Mouse (Mus musculus) midbrain, embryonic 11.5 days (tissue): Measurements from ENCODE around the gene Lmx1b. TPM values are rescaled to one million over a fixed set of nuclear protein-coding genes. Genes with fewer than 3 reads are reported as not detected.

Source experiments
- ATAC-seq: fragments of 200-750 bp; cut with Nextera tagmentation; 2 replicates; pipeline ENCODE4 v1.8.0; 2017; ENCODE audit warnings: moderate TSS enrichment, moderate library complexity; ENCODE audit not compliant: low FRiP score
- DNase-seq: peaks from one replicate; pipeline ENCODE4 v3.0.0; 2015; ENCODE audit warnings: low spot score; ENCODE audit errors: missing footprints
- H3K27ac ChIP-seq: fragments of 300-500 bp; sonication (generic); 2 replicates; pipeline ENCODE4 v1.5.1; 2014; ENCODE audit warnings: low read depth, low read length
- H3K27me3 ChIP-seq: fragments of 300-500 bp; sonication (generic); 2 replicates; pipeline ENCODE4 v1.6.1; 2014; ENCODE audit warnings: mild to moderate bottlenecking, low read length, moderate library complexity, mixed read lengths; ENCODE audit not compliant: control insufficient read depth, insufficient read depth
- H3K36me3 ChIP-seq: fragments of 300-500 bp; sonication (generic); 2 replicates; pipeline ENCODE4 v1.6.1; 2014; ENCODE audit warnings: mild to moderate bottlenecking, low read length, moderate library complexity, mixed read lengths; ENCODE audit not compliant: control insufficient read depth, insufficient read depth
- H3K4me1 ChIP-seq: fragments of 300-500 bp; sonication (generic); 2 replicates; pipeline ENCODE4 v1.6.1; 2014; ENCODE audit warnings: low read length; ENCODE audit not compliant: control insufficient read depth, insufficient read depth
- H3K4me2 ChIP-seq: fragments of 300-500 bp; sonication (generic); 2 replicates; pipeline ENCODE4 v1.6.1; 2014; ENCODE audit warnings: mild to moderate bottlenecking, moderate library complexity
- H3K4me3 ChIP-seq: fragments of 300-500 bp; sonication (generic); 2 replicates; pipeline ENCODE4 v1.5.1; 2014; ENCODE audit warnings: low read depth, low read length
- H3K9ac ChIP-seq: fragments of 300-500 bp; sonication (generic); 2 replicates; pipeline ENCODE4 v1.6.1; 2014; ENCODE audit warnings: low read length
- H3K9me3 ChIP-seq: fragments of 300-500 bp; sonication (generic); 2 replicates; pipeline ENCODE4 v1.6.1; 2016; ENCODE audit warnings: low read length; ENCODE audit not compliant: control insufficient read depth
- WGBS: fragments of 180-500 bp; shearing (Covaris S2); extraction: QIAGEN DNeasy Blood & Tissue Kit; methylation state at CpG from one replicate; pipeline ENCODE4 v1.1.7; 2014; 5-methylcytosine and 5-hydroxymethylcytosine counted together
- polyA plus RNA-seq: library from polyadenylated mRNA; unstranded; fragments of >200 nt; fragmentation: Nextera tagmentation; extraction: Ambion mirVana; gene quantifications from 2 replicates; pipeline ENCODE4 v1.2.1, GENCODE M21; 2014

The Lmx1b gene
- polyA plus RNA-seq, 1 experiment from 2014 or later, result 2.2 TPM

DNA sequence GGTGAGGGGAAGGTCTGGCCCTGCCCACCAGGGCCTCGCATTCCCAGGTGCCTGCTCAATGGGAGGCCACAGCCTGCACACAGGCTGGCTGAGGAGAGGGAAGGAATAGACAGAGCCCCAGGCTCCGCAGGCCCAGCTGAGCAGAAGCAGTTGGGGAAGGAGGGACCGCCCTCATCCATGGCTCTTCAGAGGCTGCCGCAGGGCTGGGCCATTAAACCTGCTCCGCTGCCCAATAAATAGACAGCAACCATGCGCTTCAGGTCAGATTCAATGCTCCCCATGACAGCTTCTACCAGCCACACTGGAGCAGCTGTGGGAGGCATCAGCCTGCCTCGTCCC is 45.3 kb downstream of the Lmx1b start:
- no peak overlapping the region for H3K4me3 ChIP-seq
- H3K4me2 ChIP-seq, result no peak overlapping the region
- ATAC-seq, result no peak
- H3K9ac ChIP-seq, result no peak overlapping the region
- peaks cover 69% of the 10 kb centered on the region for H3K27me3 ChIP-seq
- peak overlapping the region; percentile 7; the same call in 1 of the 2 replicates for H3K27ac ChIP-seq
- no peaks in the 10 kb centered on the region for H3K9me3 ChIP-seq
- peaks cover 41% of the 10 kb centered on the region for H3K4me1 ChIP-seq
- H3K36me3 ChIP-seq, result no peaks in the 10 kb centered on the region
- WGBS, result 13% methylated on average over 7 of the region's 7 CpGs
- no peak for DNase-seq

DNA sequence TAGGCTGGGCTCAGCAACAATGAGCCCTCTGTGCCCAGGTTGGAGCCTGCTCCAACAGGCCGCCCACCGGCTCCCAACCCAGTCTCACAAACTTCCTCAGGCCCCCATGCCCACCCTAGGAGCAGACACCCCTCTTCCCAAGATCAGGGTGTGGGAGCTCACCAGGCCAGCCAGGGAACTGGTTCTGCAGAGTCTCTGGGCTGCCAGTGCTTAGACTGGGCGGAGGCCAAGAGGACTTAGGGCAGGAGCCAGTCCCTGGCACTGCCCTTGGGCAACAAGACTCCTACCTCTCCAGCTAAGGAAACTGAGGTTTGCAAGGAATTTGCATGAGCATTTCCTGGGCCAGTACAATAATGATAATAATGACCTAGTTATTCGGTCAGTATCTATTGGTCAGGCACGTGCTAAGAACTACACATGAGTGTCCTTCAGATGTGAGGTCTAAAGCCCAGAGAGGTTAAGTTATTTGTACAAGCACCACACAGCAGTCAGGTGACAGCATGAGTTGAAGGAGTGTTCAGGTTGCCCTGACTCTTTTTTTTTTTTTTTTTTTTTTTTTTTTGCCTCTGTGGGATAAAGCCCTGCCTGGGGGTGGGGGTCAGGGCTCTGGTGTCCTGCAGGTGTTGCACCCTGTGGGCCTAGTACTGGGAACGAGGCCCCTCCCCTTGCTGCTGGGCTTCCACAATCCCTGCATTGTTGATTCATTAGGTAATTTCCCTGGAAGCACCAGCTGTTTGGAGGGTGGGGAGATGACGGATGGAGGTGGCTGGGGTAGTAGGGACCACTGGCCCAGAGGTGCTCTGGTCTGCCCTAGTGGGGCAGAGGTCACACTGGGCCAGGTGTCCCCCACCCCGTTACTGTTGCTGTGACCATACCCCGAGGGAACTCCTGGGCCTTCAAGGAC is 45.9 kb downstream of the Lmx1b start:
- peak overlapping the region; percentile 7; the same call in 1 of the 2 replicates for H3K27ac ChIP-seq
- no peak for DNase-seq
- no peaks in the 10 kb centered on the region for H3K9me3 ChIP-seq
- no peak overlapping the region for H3K9ac ChIP-seq
- no peak for ATAC-seq
- 52% methylated on average over 9 of the region's 9 CpGs for WGBS
- H3K4me2 ChIP-seq, result no peak overlapping the region
- H3K4me3 ChIP-seq, result no peak overlapping the region
- peaks cover 70% of the 10 kb centered on the region for H3K27me3 ChIP-seq
- peaks cover 41% of the 10 kb centered on the region for H3K4me1 ChIP-seq
- H3K36me3 ChIP-seq, result no peaks in the 10 kb centered on the region

- Histone ChIP-seq H3K9ac (peak overlapping the region; percentile 16; the same call in 1 of the 2 replicates), H3K27me3 (peaks cover 69% of the 10 kb centered on the region), H3K27ac (peak overlapping the region; percentile 59), H3K4me3 (no peak overlapping the region), H3K4me2 (peak overlapping the region; percentile 20; the same call in 1 of the 2 replicates), H3K9me3 (no peaks in the 10 kb centered on the region), H3K36me3 (no peaks in the 10 kb centered on the region), H3K4me1 (peaks cover 38% of the 10 kb centered on the region)
- DNase-seq, result peak; percentile 97
- WGBS, result 2% methylated on average over 12 of the region's 12 CpGs
- peak; percentile 86 for ATAC-seq
These were observed 47.3 kb downstream of the Lmx1b start for GRCm38 (mm10) chr2:33592931-33593555.

DNA sequence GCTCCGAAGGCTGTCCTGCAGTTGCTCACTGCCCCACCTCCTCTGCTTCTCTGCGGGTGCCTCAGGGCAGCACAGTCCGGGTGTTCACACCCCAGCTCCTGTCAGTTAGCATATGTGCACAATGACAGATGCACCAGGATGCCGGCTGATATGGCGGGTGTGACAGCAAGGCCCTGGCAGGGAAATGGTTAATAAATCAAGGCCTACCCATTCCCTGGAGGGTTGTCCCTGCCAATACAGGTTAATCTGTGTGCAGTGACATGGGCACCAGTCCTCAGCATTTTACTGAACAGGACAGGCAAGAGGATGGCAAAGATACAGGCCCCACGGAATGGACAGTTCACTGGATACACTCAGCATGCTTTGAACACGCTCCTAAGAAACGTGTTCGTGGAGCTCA is 51.0 kb downstream of the Lmx1b start:
- 77% methylated on average over 9 of the region's 9 CpGs for WGBS
- Histone ChIP-seq H3K4me2 (no peak overlapping the region), H3K36me3 (no peaks in the 10 kb centered on the region), H3K4me3 (no peak overlapping the region), H3K27ac (no peak overlapping the region), H3K9me3 (no peaks in the 10 kb centered on the region), H3K4me1 (peaks cover 44% of the 10 kb centered on the region), H3K27me3 (peaks cover 71% of the 10 kb centered on the region), H3K9ac (no peak overlapping the region)
- ATAC-seq (no peak), DNase-seq (no peak)

GRCm38 (mm10) chr2:33584937-33585910 is 55.1 kb downstream of the Lmx1b start:
- Histone ChIP-seq H3K27me3 (peaks cover 84% of the 10 kb centered on the region), H3K9ac (peak overlapping the region; percentile 14; the same call in 1 of the 2 replicates), H3K4me2 (peak overlapping the region; percentile 10; the same call in 1 of the 2 replicates), H3K4me1 (peaks cover 49% of the 10 kb centered on the region), H3K27ac (peak overlapping the region; percentile 32), H3K9me3 (no peaks in the 10 kb centered on the region), H3K36me3 (no peaks in the 10 kb centered on the region), H3K4me3 (no peak overlapping the region)
- ATAC-seq (peak; percentile 72), DNase-seq (peak; percentile 95)
- WGBS, result 13% methylated on average over 29 of the region's 29 CpGs

GRCm38 (mm10) chr2:33583761-33584160 is 56.5 kb downstream of the Lmx1b start:
- Histone ChIP-seq H3K9ac (0 out of 2 replicates have a peak overlapping the region, but pooled peaks have one; percentile 16), H3K4me1 (peaks cover 50% of the 10 kb centered on the region), H3K27ac (peak overlapping the region; percentile 47; the same call in 1 of the 2 replicates), H3K9me3 (no peaks in the 10 kb centered on the region), H3K36me3 (no peaks in the 10 kb centered on the region), H3K27me3 (peaks cover 85% of the 10 kb centered on the region), H3K4me3 (no peak overlapping the region), H3K4me2 (no peak overlapping the region)
- DNase-seq, result peak; percentile 93
- ATAC-seq, result no peak
- WGBS, result 21% methylated on average over 6 of the region's 6 CpGs

DNA sequence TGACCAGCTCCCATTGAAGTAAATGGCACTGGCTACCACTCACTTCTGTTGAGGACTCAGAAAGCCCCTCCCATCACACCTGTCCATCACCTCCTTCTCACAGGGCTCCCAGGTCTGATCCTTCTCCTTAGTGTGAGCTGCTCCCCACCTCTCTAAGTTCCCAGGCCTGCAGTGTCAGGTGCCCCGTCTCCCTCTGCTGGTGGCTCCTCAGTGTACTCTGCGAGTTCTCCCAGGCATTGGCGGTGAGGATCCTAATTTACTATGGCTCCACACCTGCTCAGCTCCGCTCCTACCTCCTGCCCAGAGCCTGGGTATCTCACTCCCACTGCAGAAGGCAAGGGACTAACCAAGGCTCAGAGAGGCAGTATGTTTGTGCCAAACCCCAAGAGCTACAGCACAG is 57.0 kb downstream of the Lmx1b start:
- ATAC-seq (no peak), DNase-seq (peak; percentile 90)
- WGBS, result 10% methylated on average over 4 of the region's 4 CpGs
- Histone ChIP-seq H3K36me3 (no peaks in the 10 kb centered on the region), H3K4me3 (no peak overlapping the region), H3K9me3 (no peaks in the 10 kb centered on the region), H3K9ac (0 out of 2 replicates have a peak overlapping the region, but pooled peaks have one; percentile 16), H3K4me1 (peaks cover 50% of the 10 kb centered on the region), H3K27me3 (peaks cover 87% of the 10 kb centered on the region), H3K27ac (peak overlapping the region; percentile 47; the same call in 1 of the 2 replicates), H3K4me2 (no peak overlapping the region)

DNA sequence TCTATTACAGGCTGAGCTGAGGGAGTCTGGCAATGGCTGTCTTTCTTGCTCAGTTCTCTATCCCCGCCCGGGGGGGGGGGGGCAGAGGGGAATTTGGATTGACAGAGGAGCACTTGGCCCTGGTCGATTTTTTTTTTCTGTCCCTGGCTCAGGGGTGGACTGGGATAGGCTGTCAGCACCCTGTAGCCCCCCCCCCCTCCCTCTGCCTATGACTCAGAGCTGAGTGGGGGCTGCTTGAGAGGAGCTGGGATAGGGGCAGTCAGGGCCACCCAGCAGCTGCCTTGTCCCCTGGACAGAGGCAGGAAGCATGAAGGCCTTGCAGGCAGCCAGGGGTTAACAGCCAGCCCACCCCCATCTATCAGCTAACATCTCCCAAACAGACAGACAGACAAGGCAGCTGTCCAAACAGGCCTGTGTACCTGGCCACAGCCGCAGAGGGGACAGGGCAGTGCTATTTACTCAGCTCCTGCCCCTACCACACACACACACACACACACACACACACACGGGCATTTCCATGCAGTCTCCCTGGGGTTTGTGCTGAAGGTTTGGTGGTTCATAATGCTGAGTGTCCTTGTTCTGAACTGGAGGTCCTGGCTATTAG is 57.8 kb downstream of the Lmx1b start:
- Histone ChIP-seq H3K4me3 (no peak overlapping the region), H3K27ac (peak overlapping the region; percentile 32; the same call in 1 of the 2 replicates), H3K4me1 (peaks cover 50% of the 10 kb centered on the region), H3K9ac (no peak overlapping the region), H3K9me3 (no peaks in the 10 kb centered on the region), H3K4me2 (peak overlapping the region; percentile 10; the same call in 1 of the 2 replicates), H3K36me3 (no peaks in the 10 kb centered on the region), H3K27me3 (peaks cover 88% of the 10 kb centered on the region)
- ATAC-seq, result peak; percentile 41; the same call in 1 of the 2 replicates
- DNase-seq, result peak; percentile 89
- WGBS, result 3% methylated on average over 4 of the region's 5 CpGs
